9 mouse cellular contexts compared by ENCODE assay signal in genomic region chr10:42270277-42271083, GRCm38 (mm10). TPM values are rescaled to one million over a fixed set of nuclear protein-coding genes. Genes with fewer than 3 reads are reported as not detected.
DNase-seq lines count a peak whose midpoint lies in the region; ATAC-seq lines count a peak whose summit lies in the region.
"Had no signal": no experiment of that assay in that cellular context is flagged by ENCODE, and none has a peak within 500 bp of the region (broad histone marks: within the 10 kb centered on the region; RNA-seq: fewer than 3 reads in every experiment).

No protein-coding gene starts in this region.

- 0 out of 2 replicates have a peak, but pooled peaks cover 5% of the 10 kb centered on the region for H3K36me3 ChIP-seq in forebrain, embryonic 12.5 days (replicated peaks)

- peaks cover 33% of the 10 kb centered on the region for H3K4me1 ChIP-seq in forebrain, embryonic 12.5 days

- peaks cover 31% of the 10 kb centered on the region for H3K27me3 ChIP-seq in forebrain, embryonic 12.5 days
- H3K27me3 ChIP-seq: Patski had no signal

- no peak overlapping the region for H3K9ac ChIP-seq in forebrain, embryonic 12.5 days

- WGBS in forebrain, embryonic 12.5 days: 65% methylated on average over 10 of the region's 10 CpGs

- H3K27ac ChIP-seq in forebrain, embryonic 12.5 days: no peak overlapping the region

- peak; percentile 1 for ATAC-seq in CD4-positive, CD25-positive, alpha-beta regulatory T cell, adult 4 months
- ATAC-seq in forebrain, embryonic 12.5 days (ENCODE audit: low FRiP score): no peak
- ATAC-seq: Patski had no signal

- DNase-seq in gastrocnemius, adult 18-20 months (ENCODE audit: low spot score): peak; percentile 57
- no peak for DNase-seq in gastrocnemius, postnatal 10 days
- peak; percentile 65 for DNase-seq in induced T-regulatory cell, adult 2 months (ENCODE audit: low read depth)
- peak; percentile 42 to 56 for DNase-seq in lung, postnatal 4 days
- no peak for DNase-seq in Muller cell, postnatal 12 days (ENCODE audit: inconsistent ontology term)
- no peak for DNase-seq in frontal cortex, postnatal 10 days (ENCODE audit: low spot score in 2 of 2)

- H3K4me2 ChIP-seq in forebrain, embryonic 12.5 days: no peak overlapping the region

- no peak overlapping the region for H3K4me3 ChIP-seq in forebrain, embryonic 12.5 days (replicated peaks)

- no peaks in the 10 kb centered on the region for H3K9me3 ChIP-seq in forebrain, embryonic 12.5 days

RNA-seq across cellular contexts. Expression of gene Foxo3, which starts 6.1 kb away (rescaled TPM):
- total RNA-seq in gastrocnemius, adult 18-20 months (2021): 10 to 100 TPM; 23.3 to 29.8 TPM
- 10 to 100 TPM; 31.4 to 43.5 TPM for total RNA-seq in gastrocnemius, postnatal 10 days (2021)
- 10 to 100 TPM in 1 of 2 experiments, 1 to 10 TPM in 1; 8.6 to 12.8 TPM for polyA plus RNA-seq in CD4-positive, CD25-positive, alpha-beta regulatory T cell, adult 4 months (2017; shearing (Covaris generic))
- 3.1 TPM in 2 replicates for polyA plus RNA-seq in forebrain, embryonic 12.5 days (2016; fragmentation: Nextera tagmentation; extraction: Ambion mirVana)

Comparison
In these comparisons a context has a peak if more than half of its experiments do, and no peak if none do; other contexts are left out.
1. DNase-seq: peak in gastrocnemius, adult 18-20 months (single experiment), induced T-regulatory cell, adult 2 months (single experiment) and lung, postnatal 4 days (2 of 2); none in gastrocnemius, postnatal 10 days (single experiment), Muller cell, postnatal 12 days (single experiment) and frontal cortex, postnatal 10 days (0 of 2).